Mouse (Mus musculus): Measurements from ENCODE around the gene Cmya5.

- TF ChIP-seq CTCF (IDR thresholded peaks at IDR 0.05; ENCODE audit: control insufficient read depth, insufficient read depth, low read length) (no peak), POLR2A (IDR thresholded peaks at IDR 0.05; ENCODE audit: borderline replicate concordance, control insufficient read depth, low read depth, low read length) (no peak)
Measured at GRCm38 (mm10) chr13:93163303-93163702, 18.8 kb upstream of the Cmya5 start.

Data from bone marrow, adult 2 months (tissue).